Mouse (Mus musculus): Measurements from ENCODE around the gene Slc25a36. TPM values are rescaled to one million over a fixed set of nuclear protein-coding genes. Genes with fewer than 3 reads are reported as not detected.

Gene Slc25a36
- total RNA-seq, 4 experiments from 2014 or later: 20.0 to 43.6 (median 25.2) TPM

- no peak for DNase-seq (ENCODE audit: low spot score in 2 of 2)
These were observed 1.3 kb upstream of the Slc25a36 start for GRCm38 (mm10) chr9:97112238-97112637.

- DNase-seq (ENCODE audit: low spot score in 2 of 2): no peak
These were observed 549 bp upstream of the Slc25a36 start for GRCm38 (mm10) chr9:97111506-97111905.

GRCm38 (mm10) chr9:97106481-97107160, 4.3 kb downstream of the Slc25a36 start:
- no peak for DNase-seq (ENCODE audit: low spot score in 2 of 2)

- DNase-seq (ENCODE audit: low spot score in 2 of 2): no peak
These were observed 5.5 kb downstream of the Slc25a36 start for GRCm38 (mm10) chr9:97105400-97105985.

- no peak for DNase-seq (ENCODE audit: low spot score in 2 of 2)
These were observed 7.4 kb downstream of the Slc25a36 start for GRCm38 (mm10) chr9:97103376-97104061.

GRCm38 (mm10) chr9:97098985-97099384, 12.0 kb downstream of the Slc25a36 start:
- DNase-seq (ENCODE audit: low spot score in 2 of 2): no peak

GRCm38 (mm10) chr9:97096180-97096579, 14.8 kb downstream of the Slc25a36 start:
- no peak for DNase-seq (ENCODE audit: low spot score in 2 of 2)

DNA sequence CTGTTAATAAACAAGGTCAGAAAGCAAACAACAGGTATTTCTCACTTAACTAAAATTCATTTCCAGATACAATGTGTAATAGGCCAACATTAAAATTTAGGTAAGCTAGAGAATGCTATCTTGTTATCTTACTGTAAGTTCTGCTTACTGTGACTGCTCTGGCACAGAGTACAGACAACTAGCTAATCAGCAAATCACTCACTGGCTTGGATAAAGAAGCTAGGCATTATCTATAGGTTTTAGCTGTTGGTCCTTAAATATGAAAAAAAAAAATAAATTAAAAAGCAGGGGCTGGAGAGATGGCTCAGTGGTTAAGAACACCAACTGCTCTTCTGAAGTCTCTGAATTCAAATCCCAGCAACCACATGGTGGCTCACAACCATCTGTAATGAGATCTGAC, 23.1 kb downstream of the Slc25a36 start:
- no peak for DNase-seq (ENCODE audit: low spot score in 2 of 2)

DNA sequence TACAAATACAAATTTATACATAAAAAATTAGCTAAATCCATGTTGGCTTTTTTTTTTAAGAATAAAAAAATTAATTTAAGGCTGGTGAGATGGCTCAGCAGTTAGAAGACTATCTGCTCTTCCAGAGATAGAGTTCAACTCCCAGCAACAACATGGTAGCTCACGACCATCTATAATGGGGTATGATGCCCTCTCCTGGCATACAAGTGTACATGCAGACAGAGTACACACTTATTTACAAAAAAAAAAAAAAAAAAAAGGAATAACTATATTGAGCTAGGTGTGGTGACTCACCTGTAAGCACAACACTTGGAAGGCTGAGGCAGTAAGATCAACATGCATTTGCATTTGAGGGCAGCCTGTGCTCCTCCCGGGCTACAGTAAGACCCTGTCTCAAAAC, 26.3 kb downstream of the Slc25a36 start:
- DNase-seq (ENCODE audit: low spot score in 2 of 2): no peak

- DNase-seq (ENCODE audit: low spot score in 2 of 2): no peak
These were observed 29.7 kb downstream of the Slc25a36 start for GRCm38 (mm10) chr9:97081106-97081862.

DNA sequence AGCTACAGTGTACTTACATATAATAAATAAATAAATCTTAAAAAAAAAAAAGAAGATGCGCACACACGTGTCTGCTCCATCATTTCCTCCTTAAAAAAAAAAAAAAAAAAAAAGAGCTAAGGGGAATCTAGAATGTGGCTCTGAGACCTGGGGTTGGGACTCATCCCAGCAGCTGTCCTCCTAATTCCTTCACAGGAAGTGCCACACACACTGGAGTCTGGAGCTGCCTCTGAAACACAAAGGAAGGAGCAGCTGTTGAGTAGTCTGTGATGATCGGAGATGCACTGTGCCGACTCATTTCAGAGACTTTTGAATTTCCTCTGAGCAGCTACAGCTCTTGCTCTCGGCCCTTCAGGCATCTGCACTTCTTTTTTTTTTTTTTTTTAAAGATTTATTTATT, 41.0 kb downstream of the Slc25a36 start:
- no peak for DNase-seq (ENCODE audit: low spot score in 2 of 2)

DNA sequence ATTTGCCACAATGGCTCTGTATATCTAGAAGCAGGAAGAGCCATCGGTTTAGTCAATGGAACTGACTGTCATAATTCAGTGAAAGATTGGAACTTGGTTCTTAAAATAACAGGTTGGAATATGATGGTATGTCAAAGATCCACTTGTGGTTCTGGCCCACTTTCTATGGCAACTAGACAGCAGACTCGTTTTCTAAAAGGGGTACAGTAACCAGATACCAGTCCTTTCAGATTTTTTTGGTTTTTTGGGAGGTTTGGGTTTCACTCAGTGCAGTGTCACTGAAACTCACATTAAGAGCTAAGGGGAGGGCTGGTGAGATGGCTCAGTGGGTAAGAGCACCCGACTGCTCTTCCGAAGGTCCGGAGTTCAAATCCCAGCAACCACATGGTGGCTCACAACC, 41.5 kb downstream of the Slc25a36 start:
- no peak for DNase-seq (ENCODE audit: low spot score in 2 of 2)

DNA sequence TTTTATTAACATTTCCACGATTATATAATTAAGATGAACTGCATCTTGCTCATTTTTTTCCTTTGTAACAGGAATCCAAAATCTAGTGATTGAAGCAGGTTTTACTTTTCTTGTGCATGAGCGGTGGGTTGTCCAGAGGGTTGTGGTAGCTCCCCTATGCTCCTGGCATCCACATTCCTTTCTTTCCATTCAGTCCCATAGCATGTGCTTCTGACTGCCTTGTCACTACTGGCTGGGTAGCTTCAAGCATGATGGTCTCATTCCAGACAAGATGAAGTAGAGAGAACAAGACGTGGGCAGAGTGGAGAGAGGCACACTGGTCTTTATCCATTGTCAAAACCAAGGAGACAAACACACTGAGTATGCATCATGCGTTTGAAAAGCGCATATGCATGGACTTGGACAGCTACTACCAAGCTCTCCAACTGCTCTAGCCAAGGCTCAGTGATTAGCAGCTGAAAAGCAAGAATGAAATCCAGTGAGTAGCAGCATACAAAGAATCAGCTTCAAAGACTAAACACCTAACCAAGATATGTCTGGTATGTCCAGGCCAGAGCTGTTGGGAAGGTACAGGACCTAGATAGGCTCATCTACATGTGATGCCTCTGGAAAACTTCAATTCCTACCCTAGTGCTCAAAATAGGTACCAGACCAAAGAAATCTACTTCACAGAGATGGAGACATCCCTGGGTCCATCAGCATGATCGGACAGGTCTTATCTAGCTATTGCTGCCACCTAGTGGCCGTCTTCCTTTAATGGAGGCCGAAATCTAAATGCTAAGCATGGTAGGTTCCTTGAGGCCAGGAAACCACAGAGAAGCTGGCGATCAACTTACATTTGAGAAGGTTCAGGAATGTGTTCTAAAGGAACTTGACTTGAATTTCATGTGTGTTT, 42.5 kb downstream of the Slc25a36 start:
- DNase-seq (ENCODE audit: low spot score in 2 of 2): peak; percentile 59 to 71

GRCm38 (mm10) chr9:97067761-97068160, 43.2 kb downstream of the Slc25a36 start:
- no peak for DNase-seq (ENCODE audit: low spot score in 2 of 2)

GRCm38 (mm10) chr9:97065885-97066284, 45.1 kb downstream of the Slc25a36 start:
- DNase-seq (ENCODE audit: low spot score in 2 of 2): no peak

DNA sequence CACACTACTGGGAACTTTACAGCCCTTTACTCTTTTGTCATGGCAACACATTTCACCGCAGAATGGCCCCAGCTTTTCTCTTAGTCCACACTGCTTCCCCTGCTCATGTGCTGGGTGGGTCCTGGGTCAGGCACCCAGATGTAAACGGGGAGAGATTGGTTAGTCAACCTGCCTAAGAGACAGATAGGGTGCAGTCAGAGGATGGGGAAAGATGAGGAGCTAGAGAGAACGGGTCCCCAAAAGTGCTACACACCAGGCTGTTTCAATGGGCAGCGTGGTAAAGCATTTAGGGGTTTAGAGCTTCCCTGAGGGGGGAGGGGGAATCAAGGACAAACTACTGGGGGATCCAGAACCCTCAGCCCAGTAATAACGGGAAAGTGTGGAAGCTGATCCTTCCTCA, 45.7 kb downstream of the Slc25a36 start:
- no peak for DNase-seq (ENCODE audit: low spot score in 2 of 2)

- DNase-seq (ENCODE audit: low spot score in 2 of 2): no peak
These were observed 46.8 kb downstream of the Slc25a36 start for GRCm38 (mm10) chr9:97064161-97064560.

DNA sequence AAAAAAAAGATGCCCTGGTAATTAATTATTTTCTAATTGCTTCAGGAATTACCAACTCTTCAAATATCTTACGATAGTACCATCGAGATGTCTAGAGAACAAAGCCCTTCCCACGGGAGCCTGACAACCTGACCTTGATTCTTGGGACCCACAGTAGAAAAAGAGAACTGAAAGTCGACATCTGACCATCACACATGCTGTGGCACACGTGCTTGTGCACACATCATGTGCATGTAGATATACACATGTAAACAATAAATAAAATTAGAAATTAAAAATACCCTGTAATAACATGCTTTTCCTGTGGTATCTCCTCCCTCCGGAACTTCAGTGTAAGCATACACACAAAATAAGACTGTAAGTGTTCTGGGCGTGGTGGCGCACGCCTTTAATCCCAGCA, 49.3 kb downstream of the Slc25a36 start:
- no peak for DNase-seq (ENCODE audit: low spot score in 2 of 2)

DNA sequence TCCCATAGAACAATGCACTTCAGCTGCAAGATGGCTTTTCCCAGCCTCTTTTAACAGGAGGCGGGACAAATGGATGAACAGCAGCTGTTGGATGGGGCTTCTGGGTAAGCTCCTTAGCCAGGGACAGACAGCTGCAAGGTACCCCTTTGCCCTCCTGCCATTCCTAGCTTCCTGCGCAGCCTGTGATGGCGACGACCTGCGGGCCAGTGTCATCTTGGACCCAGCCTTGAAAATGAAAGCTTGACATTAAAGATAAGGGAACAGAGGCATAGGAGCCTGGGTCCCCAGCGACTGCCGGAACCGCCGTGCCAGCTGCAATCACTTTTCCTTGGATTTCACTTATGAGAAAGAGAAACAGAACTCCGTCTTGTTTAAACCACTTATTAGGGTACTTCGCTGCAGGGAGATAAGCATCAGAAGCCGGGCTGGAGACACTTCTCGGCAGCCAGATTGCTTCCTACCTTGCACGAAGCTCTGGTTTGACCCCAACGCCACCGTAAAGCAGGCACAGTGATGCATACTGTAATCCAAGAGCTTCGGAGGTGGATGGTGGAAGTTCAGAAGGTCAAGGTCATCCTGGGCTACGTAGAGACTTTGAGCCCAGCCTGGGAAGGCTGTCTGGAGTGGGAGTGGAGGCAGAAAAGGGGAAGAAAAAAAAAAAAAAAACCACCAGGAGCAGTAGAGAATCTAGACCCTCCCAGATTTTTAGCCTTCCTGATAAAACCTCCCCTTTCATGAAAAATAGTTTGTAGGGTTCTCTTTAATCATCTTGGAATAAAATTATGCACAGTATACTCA, 54.2 kb downstream of the Slc25a36 start:
- DNase-seq (ENCODE audit: low spot score in 2 of 2): no peak

GRCm38 (mm10) chr9:97055906-97056305, 55.1 kb downstream of the Slc25a36 start:
- DNase-seq (ENCODE audit: low spot score in 2 of 2): no peak
